Mouse (Mus musculus) heart, postnatal 36 days (tissue): ENCODE data around the gene Dnajc13. TPM values are rescaled to one million over a fixed set of nuclear protein-coding genes. Genes with fewer than 3 reads are reported as not detected.

ENCODE experiments used
- DNase-seq, 2 experiments: peaks; one replicate each; pipeline ENCODE4 v3.0.0; 2021 to 2022
- intact Hi-C: fragments of 180-260 bp; cut with DNase I; formaldehyde crosslinking; loops from one replicate; pipeline ENCODE4 v1.15.1; 2025
- total RNA-seq, 2 experiments: library from RNA; stranded (reverse); gene quantifications; 2 replicates each; pipeline ENCODE4 v1.2.3; 2021

The Dnajc13 gene
- total RNA-seq, result 10 to 100 TPM; 31.1 to 37.5 TPM

- peak; percentile 98 for DNase-seq
- intact Hi-C loops, result loop anchor here (5.0 to 10.0 kb wide), 2 partner anchors 201 to 898 kb away; partner anchors contain the start of genes Acad11, Cdv3 and Uba5
These were observed at the start of gene Dnajc13 for GRCm38 (mm10) chr9:104262823-104263352. Gene Dnajc13 (minus strand): TSS chr9:104262930.

DNA sequence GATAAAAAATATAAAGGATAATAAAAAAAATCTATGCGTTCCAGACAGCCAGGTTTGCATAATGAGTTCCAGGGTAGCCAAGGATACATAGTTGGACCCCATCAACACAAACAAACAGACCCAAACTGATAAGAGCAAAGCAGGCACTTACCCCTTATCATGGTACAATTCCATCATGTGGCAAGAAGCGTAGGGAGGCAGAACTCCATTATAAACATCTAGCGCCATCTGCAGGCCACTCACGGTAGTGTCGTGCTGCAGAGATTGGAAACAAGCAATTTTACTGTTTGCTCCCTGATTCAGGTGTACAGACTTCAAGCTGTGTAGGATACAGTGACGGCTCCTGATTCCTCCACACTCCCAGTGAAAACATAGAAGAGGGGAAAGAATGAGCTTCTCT, 44.0 kb upstream of the Dnajc13 start:
- DNase-seq, result peak; percentile 73 to 81
- intact Hi-C loops, result loop anchor here (1.0 kb wide), 2 partner anchors 29 to 103 kb away; no protein-coding TSS in a partner anchor

DNA sequence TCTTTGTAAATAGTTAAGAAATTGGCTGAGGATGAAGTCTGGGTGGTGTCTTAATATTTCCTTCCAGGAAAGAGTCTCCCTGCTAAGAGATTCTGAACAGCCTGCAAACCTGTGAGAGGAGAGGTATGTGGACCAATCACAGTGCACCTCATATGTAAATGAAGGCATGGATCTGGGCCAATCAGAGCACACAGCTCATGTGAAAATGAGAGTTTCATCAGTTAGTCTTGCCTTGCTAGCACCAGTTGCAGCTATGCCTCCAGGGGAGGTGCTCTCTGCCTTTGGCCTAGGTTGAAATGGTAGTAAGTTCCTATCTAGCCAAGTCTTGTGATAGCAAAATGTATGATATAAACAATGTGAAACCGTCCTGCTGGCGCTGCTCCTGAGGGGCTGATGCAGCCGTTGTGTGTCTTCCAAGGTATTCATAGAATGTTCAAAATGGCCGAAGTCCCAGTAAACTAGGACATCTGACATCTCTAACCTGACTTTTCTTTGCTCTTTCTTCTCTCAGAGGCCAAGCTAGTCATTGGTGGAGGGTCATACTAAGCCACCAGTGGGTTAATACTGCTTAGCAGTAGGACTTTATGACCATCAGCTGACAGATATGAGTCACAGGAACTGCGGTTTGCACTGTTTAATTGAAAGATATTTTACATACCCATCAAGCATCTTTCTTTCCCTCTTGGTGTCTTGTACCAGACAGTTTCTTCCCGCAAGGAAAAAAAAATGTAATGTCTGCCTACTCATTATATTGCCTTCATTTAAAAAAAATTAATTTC, 42.8 kb upstream of the Dnajc13 start:
- DNase-seq, result no peak
- intact Hi-C loops, result loop anchor here (1.0 kb wide), 2 partner anchors 28 to 102 kb away; no protein-coding TSS in a partner anchor

DNA sequence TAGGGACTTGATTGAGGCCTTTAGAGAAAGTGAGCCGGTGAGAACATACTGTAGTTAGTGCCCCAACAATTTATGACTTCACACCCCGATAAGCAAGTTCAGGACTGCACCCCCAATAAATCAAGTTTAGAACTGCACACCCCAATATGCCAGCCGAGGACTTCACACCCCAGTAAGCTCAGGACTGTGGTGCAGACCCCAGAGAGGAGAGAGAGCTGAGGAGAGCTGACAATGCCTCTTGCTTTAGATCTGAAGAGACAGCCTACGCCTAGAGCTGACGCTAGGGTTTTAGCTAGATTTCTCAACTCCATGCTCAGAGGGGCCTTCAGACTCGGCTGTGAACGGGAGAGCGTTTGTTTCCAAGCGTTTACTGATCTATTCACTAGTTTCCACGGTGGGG, 42.1 kb upstream of the Dnajc13 start:
- DNase-seq, result no peak
- intact Hi-C loops, result no loop called here

GRCm38 (mm10) chr9:104304376-104304775, 41.6 kb upstream of the Dnajc13 start:
- intact Hi-C loops, result no loop called here
- DNase-seq, result no peak

DNA sequence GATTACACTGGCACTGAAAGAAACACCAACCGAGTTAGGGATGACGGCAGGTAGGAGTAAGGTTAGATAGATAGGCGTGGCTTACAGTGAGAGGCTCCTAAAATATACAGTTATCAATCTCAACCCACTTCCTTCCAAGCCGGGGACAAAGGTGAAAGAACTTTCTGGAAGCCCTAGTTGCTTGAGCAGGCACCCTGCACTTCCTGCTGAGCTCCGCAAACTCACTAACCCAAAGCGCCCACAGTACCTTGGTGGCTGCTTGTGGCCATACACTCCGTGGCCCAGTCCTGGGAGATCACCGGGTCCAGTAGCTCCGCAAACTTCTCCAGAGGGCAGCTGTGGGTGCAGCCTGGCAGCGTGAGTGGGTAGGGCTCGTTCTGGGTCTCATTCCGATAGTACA, 37.8 kb upstream of the Dnajc13 start:
- intact Hi-C loops, result no loop called here
- DNase-seq, result no peak

- no peak for DNase-seq
- intact Hi-C loops, result no loop called here
These were observed 34.3 kb upstream of the Dnajc13 start for GRCm38 (mm10) chr9:104297041-104297440.

DNA sequence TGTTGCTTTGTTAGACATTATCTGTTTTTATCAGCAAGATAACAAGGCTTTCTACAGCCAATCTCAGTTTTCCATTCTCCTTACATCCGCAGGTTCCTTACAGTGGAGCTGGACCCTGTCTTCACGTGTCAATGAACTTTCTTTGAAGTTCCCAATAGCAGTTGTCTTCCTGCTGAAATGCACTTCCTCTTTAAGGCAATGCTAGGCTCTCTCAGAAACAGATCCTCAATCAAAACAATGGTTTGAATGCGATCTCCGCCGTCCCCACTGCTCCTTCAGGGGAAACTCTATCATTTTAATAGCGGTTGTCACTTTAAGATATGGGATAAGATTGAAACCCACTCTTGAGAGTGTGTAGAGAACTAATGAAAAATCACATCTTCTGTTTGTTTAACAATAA, 22.2 kb upstream of the Dnajc13 start:
- DNase-seq, result no peak
- intact Hi-C loops, result no loop called here

DNA sequence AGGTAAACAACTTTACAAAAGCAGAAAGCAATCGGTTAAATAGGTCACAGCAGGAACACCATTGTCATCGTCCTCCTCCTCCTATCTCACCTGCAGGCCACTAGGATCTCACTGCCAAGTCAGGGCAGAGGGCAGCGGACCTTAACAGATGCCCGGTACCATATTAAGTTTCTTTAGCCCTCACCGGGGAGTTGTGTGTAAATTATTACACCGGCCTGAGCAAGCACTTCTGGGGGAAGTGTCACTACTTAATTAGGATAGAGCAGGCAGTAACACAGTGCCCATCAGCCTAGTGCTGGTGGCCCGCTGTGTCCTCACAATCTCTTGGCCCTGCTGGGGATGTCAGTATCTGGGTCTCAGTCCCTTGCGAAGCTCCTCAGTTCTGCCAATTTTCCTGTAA, 19.8 kb upstream of the Dnajc13 start:
- intact Hi-C loops, result no loop called here
- no peak for DNase-seq

DNA sequence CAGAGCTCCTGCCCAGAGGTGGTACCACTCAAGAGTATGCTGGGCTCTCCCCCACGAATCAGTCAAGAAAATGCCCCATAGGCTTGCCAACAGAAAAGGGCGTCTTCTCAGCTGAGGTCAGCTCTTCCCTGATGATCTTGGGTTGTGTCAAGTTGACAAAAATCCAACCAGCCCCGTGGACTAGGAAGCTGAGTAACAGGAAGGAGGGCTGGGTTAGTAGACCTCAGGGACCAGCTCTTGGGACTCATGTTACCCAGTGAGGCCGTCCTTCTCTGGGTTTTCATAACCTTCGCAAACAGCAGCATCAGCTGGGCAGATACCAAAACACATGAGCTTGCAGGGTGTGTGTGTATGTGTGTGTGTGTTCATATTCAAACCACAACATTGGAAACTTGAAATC, 19.0 kb upstream of the Dnajc13 start:
- DNase-seq, result no peak
- intact Hi-C loops, result no loop called here

GRCm38 (mm10) chr9:104280725-104281495, 18.2 kb upstream of the Dnajc13 start:
- intact Hi-C loops, result no loop called here
- no peak for DNase-seq

GRCm38 (mm10) chr9:104277528-104278162, 14.9 kb upstream of the Dnajc13 start:
- DNase-seq, result peak in 1 of 2 experiments; percentile 12
- intact Hi-C loops, result loop anchor here (1.0 to 2.0 kb wide), 3 partner anchors 29 to 1111 kb away; no protein-coding TSS in a partner anchor

GRCm38 (mm10) chr9:104275084-104275785, 12.5 kb upstream of the Dnajc13 start:
- no peak for DNase-seq
- intact Hi-C loops, result no loop called here

DNA sequence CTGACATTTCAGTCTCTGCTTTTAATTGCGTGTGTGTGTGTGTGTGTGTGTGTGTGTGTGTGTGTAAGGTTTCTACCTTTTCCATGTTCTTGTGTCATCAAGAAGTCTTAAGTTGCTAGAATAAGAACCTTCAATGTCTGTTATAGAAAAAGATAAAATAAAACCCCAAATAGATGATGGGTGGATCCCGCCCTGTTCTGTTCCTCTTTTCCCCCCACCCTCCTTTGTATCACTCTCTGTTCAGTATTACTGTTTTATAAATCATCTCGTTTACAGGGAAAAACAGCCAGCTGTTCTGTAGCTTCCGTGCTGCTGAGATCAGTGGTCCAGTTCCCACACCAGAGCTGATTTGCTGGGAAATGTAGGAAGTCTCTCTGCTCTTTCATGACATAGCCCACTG, 9.3 kb upstream of the Dnajc13 start:
- intact Hi-C loops, result no loop called here
- DNase-seq, result no peak

- intact Hi-C loops, result no loop called here
- DNase-seq, result no peak
These were observed 8.9 kb upstream of the Dnajc13 start for GRCm38 (mm10) chr9:104271642-104272041.

GRCm38 (mm10) chr9:104269944-104270343, 7.2 kb upstream of the Dnajc13 start:
- no peak for DNase-seq
- intact Hi-C loops, result loop anchor here (10.0 kb wide), 1 partner anchor 905 kb away; the partner anchor contains the start of gene Cdv3

DNA sequence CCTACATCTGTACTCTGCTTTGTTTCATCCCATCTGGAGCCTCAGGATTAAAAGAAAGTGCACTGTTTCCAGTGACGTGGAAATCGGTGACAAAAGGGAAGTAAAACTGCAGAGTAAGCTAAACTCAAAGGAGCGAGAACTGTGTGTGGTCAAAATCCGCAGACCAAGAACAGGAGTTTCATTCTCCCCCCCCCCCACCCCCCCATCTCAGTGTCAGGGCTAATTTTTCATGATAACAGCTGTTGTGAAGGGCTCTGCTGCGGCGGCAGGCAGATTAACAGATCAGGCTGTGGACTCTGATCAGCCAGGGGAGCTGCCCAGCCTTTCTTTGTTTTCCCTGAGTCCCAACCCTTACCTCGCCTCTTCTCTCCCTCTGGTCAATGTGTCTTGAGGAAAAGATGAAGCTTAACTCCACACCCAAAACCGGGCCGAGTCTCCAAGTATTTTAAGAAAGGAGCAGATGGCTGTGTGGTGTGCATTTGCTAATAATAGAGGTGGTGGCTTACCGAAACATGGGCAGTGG, 6.7 kb upstream of the Dnajc13 start:
- intact Hi-C loops, result loop anchor here (10.0 kb wide), 1 partner anchor 905 kb away; the partner anchor contains the start of gene Cdv3
- peak in 1 of 2 experiments; percentile 9 for DNase-seq

GRCm38 (mm10) chr9:104264567-104264966, 1.8 kb upstream of the Dnajc13 start:
- no peak for DNase-seq
- intact Hi-C loops, result loop anchor here (5.0 to 10.0 kb wide), 2 partner anchors 202 to 900 kb away; partner anchors contain the start of genes Acad11, Cdv3 and Uba5

- no peak for DNase-seq
- intact Hi-C loops, result loop anchor here (5.0 to 10.0 kb wide), 2 partner anchors 200 to 897 kb away; partner anchors contain the start of genes Acad11, Cdv3 and Uba5
These were observed 541 bp downstream of the Dnajc13 start for GRCm38 (mm10) chr9:104262016-104262762.
